Mouse (Mus musculus): Measurements from ENCODE around the gene Prr5.
A peak's percentile ranks its signal among the peaks of the same experiment; 100 is the strongest.

DNA sequence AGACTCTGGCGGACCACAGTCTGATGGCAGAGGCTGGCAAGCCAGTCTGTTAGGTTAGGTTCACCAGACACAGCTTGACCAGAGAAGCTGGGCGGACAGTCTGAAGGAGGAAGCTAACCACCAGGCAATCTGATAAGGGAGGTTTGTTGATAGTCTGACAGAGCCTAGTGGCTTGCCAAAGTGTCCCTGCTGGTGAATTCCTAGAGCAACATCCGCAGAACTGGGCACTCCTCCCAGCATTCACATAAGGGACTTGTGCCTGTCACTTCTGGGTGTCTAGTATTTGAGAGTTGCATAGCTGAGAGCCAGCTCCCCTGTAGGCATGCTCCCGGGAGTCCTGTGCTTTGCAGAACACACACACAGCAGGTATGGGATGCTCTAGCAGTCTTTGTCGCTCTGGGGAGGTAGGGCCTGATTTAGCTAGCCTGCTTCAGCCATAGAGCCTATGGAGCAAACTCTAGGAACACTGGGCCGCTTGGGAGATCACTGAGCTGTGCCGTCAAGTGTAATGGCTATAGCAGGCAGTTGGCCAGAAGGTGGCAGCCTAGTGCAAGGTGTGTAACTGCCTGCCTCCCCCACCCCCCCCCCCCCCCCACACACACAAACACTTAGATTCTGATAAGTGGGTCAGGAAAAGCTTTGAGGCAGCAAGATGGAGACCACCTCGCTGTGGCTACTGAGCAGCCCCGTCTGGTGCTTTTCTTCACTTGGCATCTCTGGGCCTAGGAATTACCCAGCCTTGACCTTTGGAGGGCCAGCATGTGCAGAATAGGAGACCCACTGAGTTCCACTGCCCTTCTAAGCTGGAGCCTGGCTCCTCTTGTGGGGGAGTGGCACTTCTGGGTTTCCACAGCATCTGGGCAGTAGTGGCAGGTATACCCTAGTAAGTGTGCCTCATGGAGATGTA is 2.2 kb downstream of the Prr5 start:
- TF ChIP-seq CTCF (IDR thresholded peaks at IDR 0.05; ENCODE audit: low read depth, low read length) (peak; percentile 77), POLR2A (IDR thresholded peaks at IDR 0.05; ENCODE audit: extremely low read depth, insufficient read depth, low read length) (no peak)

All from liver, adult 2 months (tissue).